Mouse (Mus musculus) activated CD4-positive, CD25-positive, alpha-beta regulatory T cell, adult 4 months (primary cell): ENCODE results near the gene Cux1. TPM values are rescaled to one million over a fixed set of nuclear protein-coding genes. Genes with fewer than 3 reads are reported as not detected.

Experiments
- polyA plus RNA-seq, 2 experiments: library from polyadenylated mRNA; unstranded; fragments of 100-300 nt; shearing (Covaris generic); gene quantifications; one replicate each; pipeline ENCODE4 v1.2.1; 2017

Gene Cux1
- polyA plus RNA-seq, 2 experiments from 2014 or later, result 36.1 to 46.2 TPM

Other genes with a start within 250 kb of the Cux1 start
- 1 to 10 TPM in 1 of 2 experiments, not detected in 1; 2.0 TPM for gene Myl10, start 125.7 kb upstream of the Cux1 start, polyA plus RNA-seq